Mouse (Mus musculus) Patski (cell line): ENCODE measurements around the gene Serpind1. TPM values are rescaled to one million over a fixed set of nuclear protein-coding genes. Genes with fewer than 3 reads are reported as not detected.

ENCODE experiments used
- ATAC-seq: fragments of 100-300 bp; one replicate; pipeline ENCODE4 v1.8.0; 2021
- CTCF ChIA-PET: fragments of 350-600 bp; sonication (Branson Sonifier 250); formaldehyde crosslinking; loops from one replicate; lab custom pipeline; 2022; ENCODE audit warnings: inconsistent platforms; lab: Charles Lee
- POLR2A ChIA-PET: fragments of 350-600 bp; sonication (Branson Sonifier 250); formaldehyde crosslinking; loops from one replicate; lab custom pipeline; 2022; ENCODE audit warnings: antibody characterized with exemption, inconsistent platforms; lab: Charles Lee
- DNase-seq: peaks from one replicate; pipeline ENCODE4 v3.0.0-alpha.2; 2011; ENCODE audit warnings: low read depth, low spot score
- H3K27me3 ChIP-seq: fragments of 371-371 bp; one replicate; pipeline ENCODE4 v1.5.1; 2021
- CTCF ChIP-seq: fragments of 100-300 bp; IDR thresholded peaks from one replicate; pipeline ENCODE4 v1.5.1; 2021
- in situ Hi-C: fragments of 300-500 bp; cut with MboI; formaldehyde crosslinking; loops from 3 replicates; pipeline ENCODE4 v1.11.1; 2018; ENCODE audit warnings: low pct_unique_long_range_greater_than_20kb, mixed read lengths
- polyA plus RNA-seq: library from polyadenylated mRNA; unstranded; gene quantifications from one replicate; pipeline ENCODE4 v1.2.3, GENCODE M21; 2021

Serpind1 gene
- polyA plus RNA-seq, 1 experiment from 2014 or later: 0.12 TPM

GRCm38 (mm10) chr16:17321481-17321880 lies 9.7 kb upstream of the Serpind1 start:
- H3K27me3 ChIP-seq: no peaks in the 10 kb centered on the region
- DNase-seq: no peak
- no peak for TF ChIP-seq CTCF
- in situ Hi-C loops: no loop called here
- CTCF ChIA-PET: no interaction called here
- POLR2A ChIA-PET: no interaction called here
- no peak for ATAC-seq

DNA sequence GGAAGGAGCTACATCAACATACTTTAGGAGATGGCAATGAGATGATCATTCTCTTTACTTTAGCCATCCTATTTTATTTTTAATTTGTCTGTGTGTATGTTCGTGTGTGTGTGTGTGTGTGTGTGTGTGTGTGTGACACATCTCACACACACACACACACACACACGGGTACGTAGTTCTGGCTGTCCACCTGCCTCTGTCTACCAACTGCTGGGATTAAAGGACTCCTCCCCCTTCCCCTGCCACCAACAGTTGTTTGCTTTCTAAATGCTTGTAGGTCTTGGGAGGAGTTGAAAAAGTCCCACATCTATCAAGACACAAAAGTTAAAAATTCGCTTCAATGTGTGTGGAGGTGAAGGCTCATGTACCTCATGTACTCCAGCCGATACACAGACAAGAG lies 6.4 kb upstream of the Serpind1 start:
- POLR2A ChIA-PET: no interaction called here
- ATAC-seq (no peak), DNase-seq (no peak)
- in situ Hi-C loops: no loop called here
- no peaks in the 10 kb centered on the region for H3K27me3 ChIP-seq
- TF ChIP-seq CTCF: no peak
- CTCF ChIA-PET: interaction anchor here (1.1 kb wide), 1 partner anchor 13 kb away, joined by 4 read pairs; no protein-coding TSS in a partner anchor

GRCm38 (mm10) chr16:17326064-17326463 lies 5.1 kb upstream of the Serpind1 start:
- ChIA-PET POLR2A (no interaction called here), CTCF (no interaction called here)
- in situ Hi-C loops: no loop called here
- ATAC-seq (no peak), DNase-seq (no peak)
- TF ChIP-seq CTCF: no peak
- H3K27me3 ChIP-seq: no peaks in the 10 kb centered on the region

DNA sequence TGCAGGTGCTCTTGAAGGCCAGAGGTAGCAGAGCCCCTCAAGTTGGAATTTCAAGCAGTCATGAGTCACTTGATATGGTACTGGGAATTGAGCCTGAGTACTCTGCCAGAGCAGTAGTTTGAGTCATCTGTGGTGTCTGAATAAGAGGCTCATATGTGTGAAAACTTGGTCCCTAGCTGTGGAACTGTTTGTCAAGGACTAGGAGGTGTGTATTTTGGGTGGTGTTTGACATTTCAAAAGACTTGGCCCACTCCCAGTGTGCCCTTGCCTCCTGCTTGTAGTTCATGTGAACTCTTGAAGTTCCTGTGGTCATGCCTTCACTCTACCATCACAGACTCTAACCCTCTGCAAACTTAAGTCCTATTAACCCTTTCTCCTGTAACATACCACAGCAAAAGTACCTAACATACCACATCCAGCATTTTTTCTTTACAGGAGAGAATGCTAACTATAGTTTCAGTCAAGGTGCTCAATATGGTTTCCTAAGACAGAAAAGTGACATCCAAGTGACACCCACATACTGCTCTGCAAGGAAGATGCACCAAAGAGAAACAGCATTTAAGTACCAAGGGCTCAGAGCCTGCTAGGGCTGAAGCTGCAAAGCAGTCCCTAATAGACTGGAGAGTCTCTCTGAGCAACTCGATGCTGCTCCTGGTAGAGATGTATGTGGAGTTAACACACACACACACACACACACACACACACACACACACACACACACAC lies 1.2 kb upstream of the Serpind1 start:
- DNase-seq (no peak), ATAC-seq (no peak)
- no peaks in the 10 kb centered on the region for H3K27me3 ChIP-seq
- ChIA-PET CTCF (no interaction called here), POLR2A (no interaction called here)
- no peak for TF ChIP-seq CTCF
- in situ Hi-C loops: no loop called here

DNA sequence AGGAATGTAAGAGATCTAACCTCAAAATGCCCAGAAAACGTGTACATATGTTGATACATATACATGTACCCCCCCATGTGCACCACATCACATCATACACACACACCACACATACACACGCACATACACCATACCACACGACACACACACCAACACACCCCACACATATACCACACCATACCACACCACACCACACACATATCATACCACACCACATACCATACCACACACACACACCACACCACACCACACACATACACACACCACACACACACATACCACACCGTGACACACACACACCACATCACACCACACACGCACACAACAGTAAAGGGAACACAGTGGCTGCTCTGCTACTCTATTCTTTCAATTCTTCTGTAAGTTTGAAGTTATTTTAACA lies 684 bp downstream of the Serpind1 start:
- ATAC-seq (no peak), DNase-seq (no peak)
- ChIA-PET POLR2A (no interaction called here), CTCF (no interaction called here)
- TF ChIP-seq CTCF: no peak
- H3K27me3 ChIP-seq: no peaks in the 10 kb centered on the region
- in situ Hi-C loops: no loop called here

DNA sequence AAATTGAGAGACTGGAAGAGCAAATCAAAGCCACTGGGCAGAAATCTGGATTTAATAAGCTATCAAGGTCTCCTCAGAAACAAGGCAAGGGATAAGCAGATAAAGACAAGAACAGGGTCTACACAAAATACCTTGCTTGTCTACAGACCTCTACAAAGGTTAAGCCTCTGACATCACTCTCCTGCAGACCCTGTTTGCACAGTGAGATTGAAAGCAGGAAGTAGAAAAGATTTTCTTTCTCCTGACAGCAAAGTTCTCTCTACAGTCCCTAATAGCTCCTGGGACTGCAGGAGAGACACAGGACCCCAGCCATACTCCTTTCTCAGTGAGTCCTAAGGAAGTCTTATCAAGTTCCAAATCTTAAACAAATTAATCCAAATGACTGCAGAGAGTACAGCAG lies 3.4 kb downstream of the Serpind1 start:
- in situ Hi-C loops: no loop called here
- no peaks in the 10 kb centered on the region for H3K27me3 ChIP-seq
- POLR2A ChIA-PET: interaction anchor here (0.6 kb wide), 1 partner anchor 104 kb away, joined by 3 read pairs; no protein-coding TSS in a partner anchor
- CTCF ChIA-PET: no interaction called here
- ATAC-seq (no peak), DNase-seq (no peak)
- TF ChIP-seq CTCF: no peak

DNA sequence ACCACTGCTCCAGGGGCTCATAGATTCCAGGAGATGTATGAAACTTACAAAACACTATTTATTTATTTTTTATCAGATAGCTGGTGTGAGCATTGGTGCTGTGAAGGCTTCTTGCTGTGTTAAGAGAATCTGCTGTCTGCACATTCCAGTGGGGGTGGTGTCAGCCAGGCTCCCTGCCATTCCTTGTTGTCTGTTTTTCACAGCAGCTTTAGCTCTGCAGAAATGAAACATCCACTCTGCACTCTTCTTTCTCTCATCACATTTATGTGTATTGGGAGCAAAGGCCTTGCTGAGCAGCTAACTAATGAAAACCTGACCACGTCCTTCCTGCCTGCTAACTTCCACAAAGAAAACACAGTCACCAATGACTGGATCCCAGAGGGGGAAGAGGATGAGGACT lies 4.9 kb downstream of the Serpind1 start:
- H3K27me3 ChIP-seq: no peaks in the 10 kb centered on the region
- CTCF ChIA-PET: no interaction called here
- ATAC-seq: no peak
- POLR2A ChIA-PET: no interaction called here
- in situ Hi-C loops: no loop called here
- DNase-seq: no peak
- no peak for TF ChIP-seq CTCF

- POLR2A ChIA-PET: no interaction called here
- CTCF ChIA-PET: interaction anchor here (1.4 kb wide), 1 partner anchor 8 kb away, joined by 3 read pairs; no protein-coding TSS in a partner anchor
- no peaks in the 10 kb centered on the region for H3K27me3 ChIP-seq
- DNase-seq: no peak
- no peak for ATAC-seq
- TF ChIP-seq CTCF: no peak
- in situ Hi-C loops: no loop called here
Observed at GRCm38 (mm10) chr16:17339701-17340100, 8.5 kb downstream of the Serpind1 start.

GRCm38 (mm10) chr16:17340705-17341104 lies 9.5 kb downstream of the Serpind1 start:
- TF ChIP-seq CTCF: no peak
- no peak for DNase-seq
- no peaks in the 10 kb centered on the region for H3K27me3 ChIP-seq
- CTCF ChIA-PET: no interaction called here
- ATAC-seq: no peak
- POLR2A ChIA-PET: no interaction called here
- in situ Hi-C loops: no loop called here

GRCm38 (mm10) chr16:17341847-17342246 lies 10.7 kb downstream of the Serpind1 start:
- ChIA-PET POLR2A (no interaction called here), CTCF (no interaction called here)
- TF ChIP-seq CTCF: no peak
- in situ Hi-C loops: no loop called here
- ATAC-seq (no peak), DNase-seq (no peak)
- H3K27me3 ChIP-seq: no peaks in the 10 kb centered on the region

GRCm38 (mm10) chr16:17345141-17345812 lies 14.1 kb downstream of the Serpind1 start:
- ChIA-PET CTCF (interaction anchor here (1.3 to 1.7 kb wide), 2 partner anchors 11 to 32 kb away, joined by 3 read pairs; no protein-coding TSS in a partner anchor), POLR2A (interaction anchor here (0.6 kb wide), 1 partner anchor 26 kb away, joined by 4 read pairs; no protein-coding TSS in a partner anchor)
- TF ChIP-seq CTCF: no peak
- no peaks in the 10 kb centered on the region for H3K27me3 ChIP-seq
- DNase-seq: no peak
- in situ Hi-C loops: no loop called here
- no peak for ATAC-seq
